Mouse (Mus musculus): Measurements from ENCODE around the gene 4930523C07Rik. TPM values are rescaled to one million over a fixed set of nuclear protein-coding genes. Genes with fewer than 3 reads are reported as not detected.

Gene 4930523C07Rik
- polyA plus RNA-seq, 1 experiment from 2014 or later: 2.3 TPM

DNA sequence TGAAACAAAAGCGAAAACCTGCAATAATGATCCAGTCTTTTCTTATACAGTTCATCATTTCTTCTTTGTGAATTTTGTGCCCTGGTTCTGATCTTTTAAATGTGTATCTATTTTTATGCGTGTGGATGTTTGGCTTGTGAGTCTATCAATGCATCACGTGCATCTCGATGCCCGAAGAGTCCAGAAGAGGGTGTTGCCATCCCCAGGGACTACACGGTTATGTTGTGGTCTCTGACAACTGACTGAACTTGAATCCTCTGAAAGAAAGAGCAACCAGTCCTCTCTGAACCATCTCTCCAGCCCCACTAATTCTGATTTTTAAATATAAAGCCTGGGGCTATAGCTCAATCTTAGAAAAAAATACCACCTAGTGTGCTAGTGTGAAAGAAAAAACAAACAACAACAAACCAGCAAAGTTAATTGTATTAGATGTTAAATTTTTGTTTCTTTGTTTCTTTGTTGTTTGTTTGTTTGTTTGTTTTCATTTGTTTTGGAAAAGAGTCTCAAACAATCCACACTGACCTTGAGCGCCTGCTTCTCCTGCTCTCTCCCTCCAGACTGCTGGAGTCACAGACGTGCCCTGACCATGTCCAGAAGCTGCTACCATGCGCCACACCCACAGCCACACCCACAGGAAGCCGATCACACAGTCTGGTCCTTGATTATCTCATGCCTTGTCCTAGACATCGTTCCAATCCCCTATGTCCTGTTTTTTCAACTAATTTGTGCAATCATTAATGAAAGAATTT lies 18.9 kb upstream of the 4930523C07Rik start:
- Histone ChIP-seq H3K4me3 (ENCODE audit: low read depth, low read length) (no peak overlapping the region), H3K9me3 (ENCODE audit: control insufficient read depth, low read length) (no peaks in the 10 kb centered on the region), H3K27ac (replicated peaks; ENCODE audit: low read depth, low read length) (no peak overlapping the region), H3K27me3 (ENCODE audit: control insufficient read depth, insufficient read depth, low read length) (no peaks in the 10 kb centered on the region), H3K4me1 (ENCODE audit: control insufficient read depth, insufficient read depth, low read length) (no peaks in the 10 kb centered on the region), H3K36me3 (ENCODE audit: control insufficient read depth, insufficient read depth, low read length) (no peaks in the 10 kb centered on the region), H3K4me2 (ENCODE audit: low read depth, severe bottlenecking) (no peak overlapping the region), H3K9ac (ENCODE audit: low read length) (no peak overlapping the region)
- no peak for ATAC-seq (ENCODE audit: insufficient number of reproducible peaks, low FRiP score, low TSS enrichment, low read depth)
- no peak for DNase-seq (ENCODE audit: low spot score)
- WGBS: 83% methylated on average over 11 of the region's 11 CpGs

DNA sequence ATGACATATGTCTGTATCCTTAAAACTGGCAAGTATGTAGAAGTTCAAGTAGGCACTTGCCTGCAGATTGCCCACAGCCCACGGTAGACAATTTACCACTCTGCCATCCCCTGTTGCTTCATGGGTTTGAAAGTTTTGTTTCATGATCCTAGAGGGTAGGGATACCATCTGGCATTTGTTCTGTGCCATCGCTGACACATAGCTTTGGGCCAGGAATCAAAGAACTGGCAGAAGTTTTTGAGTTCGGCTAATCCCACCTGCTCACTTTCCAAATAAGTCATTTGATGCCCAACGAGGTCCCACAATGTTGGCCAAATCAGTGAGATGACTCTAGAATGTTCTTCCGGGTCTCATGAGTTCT lies 18.3 kb upstream of the 4930523C07Rik start:
- H3K4me1 ChIP-seq (ENCODE audit: control insufficient read depth, insufficient read depth, low read length): no peaks in the 10 kb centered on the region
- WGBS: 91% methylated on average over 5 of the region's 5 CpGs
- ATAC-seq (ENCODE audit: insufficient number of reproducible peaks, low FRiP score, low TSS enrichment, low read depth) (no peak), DNase-seq (ENCODE audit: low spot score) (no peak)
- H3K9ac ChIP-seq (ENCODE audit: low read length): no peak overlapping the region
- H3K27me3 ChIP-seq (ENCODE audit: control insufficient read depth, insufficient read depth, low read length): no peaks in the 10 kb centered on the region
- no peak overlapping the region for H3K4me3 ChIP-seq (ENCODE audit: low read depth, low read length)
- H3K27ac ChIP-seq (replicated peaks; ENCODE audit: low read depth, low read length): no peak overlapping the region
- no peaks in the 10 kb centered on the region for H3K36me3 ChIP-seq (ENCODE audit: control insufficient read depth, insufficient read depth, low read length)
- H3K9me3 ChIP-seq (ENCODE audit: control insufficient read depth, low read length): no peaks in the 10 kb centered on the region
- H3K4me2 ChIP-seq (ENCODE audit: low read depth, severe bottlenecking): no peak overlapping the region

DNA sequence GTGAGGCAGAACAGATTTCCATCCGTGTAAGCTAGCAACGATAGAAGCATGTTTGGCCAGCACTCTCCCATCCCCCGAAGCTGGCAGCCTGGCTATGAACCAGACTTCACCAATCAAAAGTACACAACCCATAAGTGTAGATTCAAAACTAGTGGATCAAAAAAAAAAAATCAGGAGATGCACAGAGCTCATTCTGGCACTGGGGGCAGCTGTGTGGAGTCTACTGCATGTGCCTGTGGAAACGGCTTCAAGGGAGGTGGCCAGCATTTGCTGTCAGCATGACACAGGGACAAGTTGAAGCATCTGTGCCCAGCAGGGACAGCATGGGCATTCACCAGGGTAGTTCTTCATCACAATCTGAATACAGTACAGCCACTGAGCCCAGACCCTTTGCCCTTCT lies 16.2 kb upstream of the 4930523C07Rik start:
- no peak overlapping the region for H3K9ac ChIP-seq (ENCODE audit: low read length)
- 62% methylated on average over 4 of the region's 4 CpGs for WGBS
- H3K36me3 ChIP-seq (ENCODE audit: control insufficient read depth, insufficient read depth, low read length): no peaks in the 10 kb centered on the region
- no peak overlapping the region for H3K4me3 ChIP-seq (ENCODE audit: low read depth, low read length)
- H3K4me2 ChIP-seq (ENCODE audit: low read depth, severe bottlenecking): no peak overlapping the region
- no peaks in the 10 kb centered on the region for H3K4me1 ChIP-seq (ENCODE audit: control insufficient read depth, insufficient read depth, low read length)
- H3K27me3 ChIP-seq (ENCODE audit: control insufficient read depth, insufficient read depth, low read length): no peaks in the 10 kb centered on the region
- no peak for DNase-seq (ENCODE audit: low spot score)
- no peak overlapping the region for H3K27ac ChIP-seq (replicated peaks; ENCODE audit: low read depth, low read length)
- ATAC-seq (ENCODE audit: insufficient number of reproducible peaks, low FRiP score, low TSS enrichment, low read depth): no peak
- no peaks in the 10 kb centered on the region for H3K9me3 ChIP-seq (ENCODE audit: control insufficient read depth, low read length)

DNA sequence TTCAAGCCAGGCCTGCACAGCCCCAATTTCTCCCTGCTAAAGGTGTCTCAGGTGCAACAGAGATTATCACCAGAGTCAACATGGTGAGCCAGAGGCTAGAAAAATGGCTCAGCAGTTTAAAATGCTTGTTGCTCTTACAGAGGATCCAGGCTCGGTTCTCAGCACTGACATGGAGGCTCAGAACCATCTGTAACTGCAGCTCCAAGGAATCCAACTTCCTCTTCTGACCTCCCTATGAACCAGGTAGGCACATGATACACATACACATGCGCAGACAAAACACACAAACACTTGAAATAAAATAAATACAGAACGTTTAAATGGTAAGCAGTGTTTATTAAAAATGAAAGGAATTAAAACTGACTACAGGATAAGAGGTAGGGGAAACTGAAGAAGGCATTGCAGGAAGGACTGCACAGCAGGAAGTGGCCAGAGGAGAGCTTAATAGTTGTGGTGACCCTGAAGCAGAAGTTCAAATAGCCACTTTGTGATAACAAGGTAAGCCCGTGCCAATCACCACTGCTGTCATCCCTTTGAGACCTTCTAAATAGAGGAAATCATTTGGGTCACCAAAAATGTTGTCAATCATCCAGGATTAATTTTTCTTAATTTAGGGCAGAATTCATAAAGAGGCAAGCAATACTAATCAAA lies 10.1 kb upstream of the 4930523C07Rik start:
- Histone ChIP-seq H3K36me3 (ENCODE audit: control insufficient read depth, insufficient read depth, low read length) (no peaks in the 10 kb centered on the region), H3K9ac (ENCODE audit: low read length) (no peak overlapping the region), H3K27me3 (ENCODE audit: control insufficient read depth, insufficient read depth, low read length) (no peaks in the 10 kb centered on the region), H3K4me1 (ENCODE audit: control insufficient read depth, insufficient read depth, low read length) (no peaks in the 10 kb centered on the region), H3K4me2 (ENCODE audit: low read depth, severe bottlenecking) (no peak overlapping the region), H3K4me3 (ENCODE audit: low read depth, low read length) (no peak overlapping the region), H3K9me3 (ENCODE audit: control insufficient read depth, low read length) (no peaks in the 10 kb centered on the region), H3K27ac (replicated peaks; ENCODE audit: low read depth, low read length) (no peak overlapping the region)
- ATAC-seq (ENCODE audit: insufficient number of reproducible peaks, low FRiP score, low TSS enrichment, low read depth): no peak
- no peak for DNase-seq (ENCODE audit: low spot score)
- WGBS: 88% methylated on average over 4 of the region's 4 CpGs

DNA sequence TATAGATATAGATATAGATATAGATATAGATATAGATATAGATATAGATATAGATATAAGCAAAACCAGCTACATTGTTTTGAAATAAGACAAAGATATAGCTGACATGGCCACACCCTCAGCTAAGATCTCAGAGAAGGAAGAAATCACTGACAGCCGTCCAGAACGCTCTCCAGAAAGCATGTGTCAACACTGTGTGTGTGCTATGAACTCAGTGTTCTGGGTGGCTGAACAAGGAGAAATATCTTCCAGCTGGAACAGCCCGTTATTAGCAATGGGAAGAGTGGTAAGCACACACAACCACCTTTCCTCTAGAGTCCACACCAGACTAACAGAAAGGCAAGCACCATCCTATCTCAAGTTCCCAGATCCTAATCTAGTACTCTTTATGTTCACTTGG lies 8.6 kb upstream of the 4930523C07Rik start:
- Histone ChIP-seq H3K4me1 (ENCODE audit: control insufficient read depth, insufficient read depth, low read length) (no peaks in the 10 kb centered on the region), H3K27ac (replicated peaks; ENCODE audit: low read depth, low read length) (no peak overlapping the region), H3K36me3 (ENCODE audit: control insufficient read depth, insufficient read depth, low read length) (no peaks in the 10 kb centered on the region), H3K4me3 (ENCODE audit: low read depth, low read length) (no peak overlapping the region), H3K4me2 (ENCODE audit: low read depth, severe bottlenecking) (no peak overlapping the region), H3K9me3 (ENCODE audit: control insufficient read depth, low read length) (no peaks in the 10 kb centered on the region), H3K9ac (ENCODE audit: low read length) (no peak overlapping the region), H3K27me3 (ENCODE audit: control insufficient read depth, insufficient read depth, low read length) (no peaks in the 10 kb centered on the region)
- ATAC-seq (ENCODE audit: insufficient number of reproducible peaks, low FRiP score, low TSS enrichment, low read depth) (no peak), DNase-seq (ENCODE audit: low spot score) (no peak)
- 78% methylated on average over 3 of the region's 3 CpGs for WGBS

DNA sequence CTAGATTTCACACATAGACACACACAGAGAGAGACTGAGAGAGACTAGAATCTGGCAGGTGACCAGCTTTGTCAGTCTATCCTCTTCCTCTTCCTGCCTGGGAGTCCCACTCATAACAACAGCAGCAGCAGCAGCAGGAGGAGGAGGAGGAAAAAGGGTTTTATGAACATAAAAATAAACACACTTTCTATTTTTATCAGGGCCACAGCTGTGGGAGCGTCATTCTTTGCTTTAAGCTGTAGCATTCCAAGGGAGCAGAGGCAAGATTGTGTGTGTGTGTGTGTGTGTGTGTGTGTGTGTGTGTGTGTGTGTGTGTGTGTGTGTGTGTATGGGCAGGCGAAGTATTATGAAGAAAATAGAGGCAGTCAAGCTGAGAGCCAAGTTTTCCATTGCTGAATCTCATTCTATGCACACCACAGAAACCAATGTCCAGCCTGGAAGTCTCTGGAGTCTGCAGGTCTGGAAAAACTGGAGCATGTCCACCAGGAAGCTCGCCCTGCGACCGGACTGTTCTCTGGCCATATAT lies 7.1 kb upstream of the 4930523C07Rik start:
- ATAC-seq (ENCODE audit: insufficient number of reproducible peaks, low FRiP score, low TSS enrichment, low read depth) (no peak), DNase-seq (ENCODE audit: low spot score) (no peak)
- Histone ChIP-seq H3K4me3 (ENCODE audit: low read depth, low read length) (no peak overlapping the region), H3K9me3 (ENCODE audit: control insufficient read depth, low read length) (no peaks in the 10 kb centered on the region), H3K4me1 (ENCODE audit: control insufficient read depth, insufficient read depth, low read length) (no peaks in the 10 kb centered on the region), H3K4me2 (ENCODE audit: low read depth, severe bottlenecking) (no peak overlapping the region), H3K9ac (ENCODE audit: low read length) (no peak overlapping the region), H3K27ac (replicated peaks; ENCODE audit: low read depth, low read length) (no peak overlapping the region), H3K27me3 (ENCODE audit: control insufficient read depth, insufficient read depth, low read length) (no peaks in the 10 kb centered on the region), H3K36me3 (ENCODE audit: control insufficient read depth, insufficient read depth, low read length) (no peaks in the 10 kb centered on the region)
- WGBS: 89% methylated on average over 5 of the region's 5 CpGs

DNA sequence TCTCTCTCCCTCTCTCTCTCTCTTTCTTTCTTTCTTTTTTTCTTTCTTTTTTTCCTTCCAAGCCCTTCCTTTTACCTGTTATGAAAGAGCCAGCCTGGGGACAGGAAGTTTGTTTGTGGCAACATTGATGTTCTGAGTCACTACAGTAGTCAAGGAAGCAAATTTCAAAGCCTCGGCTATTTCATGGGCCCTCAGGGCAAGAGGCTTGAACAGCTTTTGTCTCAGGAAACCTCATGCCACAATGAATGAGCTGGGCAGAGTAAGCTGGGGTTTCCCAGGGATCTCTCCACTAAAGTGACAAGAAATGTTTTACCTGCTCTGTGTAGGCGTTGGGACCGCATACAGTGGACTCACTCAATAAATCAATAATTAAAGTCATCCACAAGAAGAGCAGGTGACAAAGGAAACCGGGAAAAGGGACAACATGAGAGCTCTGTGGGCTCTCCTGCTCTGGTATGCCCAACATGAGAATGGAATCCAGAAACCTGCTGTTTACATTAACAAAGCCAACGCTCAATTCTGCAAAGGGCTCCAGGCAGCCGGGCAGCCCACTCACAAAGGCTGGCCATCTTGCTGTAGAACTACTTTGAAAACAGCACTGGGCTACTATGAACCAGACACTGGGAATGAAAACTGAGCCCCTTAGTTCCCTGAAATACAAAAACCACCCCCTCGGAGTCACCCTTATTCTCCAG lies 4.1 kb upstream of the 4930523C07Rik start:
- H3K27me3 ChIP-seq (ENCODE audit: control insufficient read depth, insufficient read depth, low read length): no peaks in the 10 kb centered on the region
- H3K4me1 ChIP-seq (ENCODE audit: control insufficient read depth, insufficient read depth, low read length): no peaks in the 10 kb centered on the region; the same call in 1 of the 2 replicates
- H3K27ac ChIP-seq (replicated peaks; ENCODE audit: low read depth, low read length): no peak overlapping the region
- DNase-seq (ENCODE audit: low spot score) (no peak), ATAC-seq (ENCODE audit: insufficient number of reproducible peaks, low FRiP score, low TSS enrichment, low read depth) (no peak)
- no peaks in the 10 kb centered on the region for H3K9me3 ChIP-seq (ENCODE audit: control insufficient read depth, low read length)
- WGBS: 74% methylated on average over 7 of the region's 7 CpGs
- H3K36me3 ChIP-seq (ENCODE audit: control insufficient read depth, insufficient read depth, low read length): no peaks in the 10 kb centered on the region
- no peak overlapping the region for H3K4me3 ChIP-seq (ENCODE audit: low read depth, low read length)
- H3K4me2 ChIP-seq (ENCODE audit: low read depth, severe bottlenecking): no peak overlapping the region
- H3K9ac ChIP-seq (ENCODE audit: low read length): no peak overlapping the region

DNA sequence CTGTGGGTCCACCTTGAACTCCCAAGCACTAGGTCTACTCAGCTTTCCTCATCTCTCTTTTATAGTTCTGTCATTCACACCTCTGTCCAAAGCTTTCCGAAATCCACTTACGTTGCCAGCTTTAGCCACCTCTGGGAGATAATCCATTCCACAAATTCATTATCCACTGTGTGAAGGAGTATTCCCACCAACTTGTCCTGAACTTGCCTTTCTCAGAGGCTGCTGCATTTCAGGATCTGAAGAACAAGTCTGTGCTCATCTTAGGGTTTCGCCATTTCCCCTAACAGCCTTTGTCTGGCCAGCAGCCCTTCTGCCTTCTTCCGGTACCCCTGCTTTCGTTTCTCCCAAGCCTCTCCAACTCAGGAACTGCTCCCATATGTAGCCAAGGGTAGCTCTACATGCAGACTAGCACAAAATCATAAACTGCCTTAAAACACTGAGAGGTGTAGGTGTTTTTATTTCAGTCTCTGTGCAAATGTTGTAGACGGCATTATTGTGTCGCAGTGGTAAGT lies 2.9 kb upstream of the 4930523C07Rik start:
- no peaks in the 10 kb centered on the region; the same call in 1 of the 2 replicates for H3K4me1 ChIP-seq (ENCODE audit: control insufficient read depth, insufficient read depth, low read length)
- H3K4me2 ChIP-seq (ENCODE audit: low read depth, severe bottlenecking): no peak overlapping the region
- no peak overlapping the region for H3K27ac ChIP-seq (replicated peaks; ENCODE audit: low read depth, low read length)
- H3K27me3 ChIP-seq (ENCODE audit: control insufficient read depth, insufficient read depth, low read length): no peaks in the 10 kb centered on the region
- no peaks in the 10 kb centered on the region for H3K36me3 ChIP-seq (ENCODE audit: control insufficient read depth, insufficient read depth, low read length)
- no peak for ATAC-seq (ENCODE audit: insufficient number of reproducible peaks, low FRiP score, low TSS enrichment, low read depth)
- no peak overlapping the region for H3K4me3 ChIP-seq (ENCODE audit: low read depth, low read length)
- WGBS: 91% methylated on average over 7 of the region's 7 CpGs
- DNase-seq (ENCODE audit: low spot score): no peak
- no peaks in the 10 kb centered on the region for H3K9me3 ChIP-seq (ENCODE audit: control insufficient read depth, low read length)
- H3K9ac ChIP-seq (ENCODE audit: low read length): no peak overlapping the region
